Mouse (Mus musculus): ENCODE measurements at regions not wholly inside any gene's neighbourhood (a gene's known extent, or its start where the extent isn't known, plus 50 kb on each side); places are given as distances from the start of the nearest gene placed in this dataset.

DNA sequence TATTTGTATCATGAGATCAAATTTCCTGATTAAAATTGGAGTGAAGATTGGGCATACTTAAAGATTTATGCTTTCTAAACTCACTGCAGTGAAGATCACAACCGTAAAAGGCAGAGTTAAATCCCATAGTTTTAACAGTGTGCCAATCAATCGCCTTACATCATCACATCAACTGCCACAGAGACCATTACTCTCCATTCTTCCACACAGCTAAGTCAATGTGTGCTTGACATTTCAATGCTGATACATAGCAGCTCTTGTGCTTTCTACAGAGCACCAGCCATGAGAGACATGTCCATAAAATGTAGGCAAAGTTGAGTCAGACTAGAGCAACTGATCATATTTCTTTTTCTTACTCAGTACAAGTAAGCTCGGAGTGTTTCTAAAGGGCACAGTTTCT lies 530.9 kb upstream of the Gje1 start:
- H3K9ac ChIP-seq (ENCODE audit: low read depth, low read length): no peak overlapping the region
- no peak overlapping the region for H3K27ac ChIP-seq (ENCODE audit: low read depth, low read length)
- H3K4me2 ChIP-seq (replicated peaks; ENCODE audit: low read depth): no peak overlapping the region
- H3K4me3 ChIP-seq (ENCODE audit: low read depth, low read length): no peak overlapping the region
- TF ChIP-seq CTCF (IDR thresholded peaks at IDR 0.05; ENCODE audit: low read depth): no peak
- no peaks in the 10 kb centered on the region for H3K36me3 ChIP-seq (ENCODE audit: control insufficient read depth, insufficient read depth)
- no peaks in the 10 kb centered on the region for H3K27me3 ChIP-seq (replicated peaks; ENCODE audit: control insufficient read depth, insufficient read depth, low read length)
- WGBS: 90% methylated on average over 3 of the region's 3 CpGs
- no peak for ATAC-seq
- no peaks in the 10 kb centered on the region for H3K9me3 ChIP-seq (ENCODE audit: control insufficient read depth)
- no peaks in the 10 kb centered on the region for H3K4me1 ChIP-seq (replicated peaks; ENCODE audit: control insufficient read depth, insufficient read depth, low read length)

DNA sequence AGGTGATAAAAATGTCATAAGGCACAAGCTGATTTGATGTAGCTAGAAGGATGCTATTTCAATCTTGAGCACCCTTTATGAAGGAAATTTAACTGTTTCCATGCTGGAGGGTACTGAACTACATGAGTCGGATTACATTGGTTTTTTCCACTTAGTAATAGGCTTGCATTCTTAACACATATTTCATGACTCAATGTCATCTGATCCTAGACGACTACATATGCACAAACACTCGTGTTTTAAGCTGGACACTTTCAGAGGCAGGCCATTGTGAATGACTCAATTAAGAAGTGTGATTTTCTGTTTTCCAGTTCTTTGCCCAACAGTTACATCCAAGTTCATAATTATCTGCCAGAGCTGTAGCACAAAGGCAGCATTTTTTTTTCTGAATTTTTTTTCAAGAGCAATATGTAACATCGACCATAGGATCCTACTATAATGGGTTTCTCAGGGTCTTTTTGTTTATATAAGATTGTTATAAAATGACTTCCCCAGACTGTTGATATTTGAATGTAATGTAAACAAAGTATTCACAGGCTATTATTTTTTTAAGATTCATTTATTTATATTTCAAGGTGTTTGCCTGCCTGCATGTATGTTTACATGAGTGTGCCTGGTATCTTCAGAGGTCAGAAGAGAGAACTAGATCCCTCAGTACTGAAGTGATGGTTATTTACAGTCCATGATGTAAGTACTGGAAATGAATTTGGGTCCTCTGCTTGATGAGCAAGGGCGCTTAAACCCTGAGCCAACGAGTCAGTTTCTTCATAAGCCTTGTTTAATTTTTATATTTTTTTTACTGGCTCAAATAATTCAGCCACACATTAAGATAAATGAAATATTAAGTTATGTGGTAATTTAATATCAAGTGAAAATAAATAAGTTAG lies 526.6 kb upstream of the Gje1 start:
- no peak overlapping the region for H3K27ac ChIP-seq (ENCODE audit: low read depth, low read length)
- H3K27me3 ChIP-seq (replicated peaks; ENCODE audit: control insufficient read depth, insufficient read depth, low read length): no peaks in the 10 kb centered on the region
- H3K9ac ChIP-seq (ENCODE audit: low read depth, low read length): no peak overlapping the region
- no peaks in the 10 kb centered on the region for H3K9me3 ChIP-seq (ENCODE audit: control insufficient read depth)
- no peaks in the 10 kb centered on the region for H3K4me1 ChIP-seq (replicated peaks; ENCODE audit: control insufficient read depth, insufficient read depth, low read length)
- H3K4me3 ChIP-seq (ENCODE audit: low read depth, low read length): no peak overlapping the region
- H3K36me3 ChIP-seq (ENCODE audit: control insufficient read depth, insufficient read depth): no peaks in the 10 kb centered on the region
- WGBS: 58% methylated on average over 6 of the region's 6 CpGs
- no peak for TF ChIP-seq CTCF (IDR thresholded peaks at IDR 0.05; ENCODE audit: low read depth)
- no peak for ATAC-seq
- no peak overlapping the region for H3K4me2 ChIP-seq (replicated peaks; ENCODE audit: low read depth)

DNA sequence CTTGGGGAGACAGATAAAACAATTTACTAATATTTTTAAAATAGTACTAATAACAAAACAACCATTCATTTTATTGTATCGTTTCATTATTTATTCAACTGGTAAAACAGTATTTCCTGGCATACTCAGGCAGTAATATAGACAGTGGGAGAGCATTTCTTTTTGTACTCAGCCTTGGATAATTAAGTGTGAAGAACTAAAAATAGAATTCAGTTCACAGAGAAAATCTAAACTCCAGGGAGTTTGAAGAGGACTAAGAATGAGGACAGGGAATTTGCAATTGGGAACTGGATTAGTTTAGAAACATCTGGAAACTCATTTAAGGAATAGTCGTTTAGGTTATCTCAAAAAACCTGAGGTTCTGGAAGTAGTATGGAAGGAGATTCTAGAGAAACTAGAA lies 525.4 kb upstream of the Gje1 start:
- no peak overlapping the region for H3K27ac ChIP-seq (ENCODE audit: low read depth, low read length)
- no peak overlapping the region for H3K4me3 ChIP-seq (ENCODE audit: low read depth, low read length)
- no peaks in the 10 kb centered on the region for H3K9me3 ChIP-seq (ENCODE audit: control insufficient read depth)
- H3K9ac ChIP-seq (ENCODE audit: low read depth, low read length): no peak overlapping the region
- no peaks in the 10 kb centered on the region for H3K36me3 ChIP-seq (ENCODE audit: control insufficient read depth, insufficient read depth)
- no peaks in the 10 kb centered on the region for H3K27me3 ChIP-seq (replicated peaks; ENCODE audit: control insufficient read depth, insufficient read depth, low read length)
- TF ChIP-seq CTCF (IDR thresholded peaks at IDR 0.05; ENCODE audit: low read depth): no peak
- no peak for ATAC-seq
- H3K4me2 ChIP-seq (replicated peaks; ENCODE audit: low read depth): no peak overlapping the region
- H3K4me1 ChIP-seq (replicated peaks; ENCODE audit: control insufficient read depth, insufficient read depth, low read length): no peaks in the 10 kb centered on the region
- WGBS: 51% methylated on average over 2 of the region's 2 CpGs

DNA sequence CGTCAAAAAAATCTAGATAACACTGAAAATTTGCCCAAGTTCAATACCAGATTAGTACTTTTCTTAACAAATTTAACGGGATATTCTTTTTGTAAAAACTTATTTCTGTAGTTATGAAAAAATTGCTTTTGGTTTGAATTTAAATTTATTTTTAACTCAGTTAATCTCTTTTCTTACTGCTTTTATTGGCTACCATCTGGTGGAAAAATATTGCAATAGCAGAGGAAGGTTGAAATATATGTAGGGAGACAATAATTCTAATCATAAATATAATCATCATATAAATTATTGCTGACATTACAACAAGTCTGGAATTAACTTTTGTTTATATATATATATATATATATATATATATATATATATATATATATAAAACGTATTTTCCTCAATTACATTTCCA lies 500.9 kb upstream of the Gje1 start:
- no peaks in the 10 kb centered on the region for H3K27me3 ChIP-seq (replicated peaks; ENCODE audit: control insufficient read depth, insufficient read depth, low read length)
- H3K36me3 ChIP-seq (ENCODE audit: control insufficient read depth, insufficient read depth): no peaks in the 10 kb centered on the region
- ATAC-seq: no peak
- no peak for TF ChIP-seq CTCF (IDR thresholded peaks at IDR 0.05; ENCODE audit: low read depth)
- WGBS: 81% methylated on average over 3 of the region's 3 CpGs
- no peak overlapping the region for H3K4me3 ChIP-seq (ENCODE audit: low read depth, low read length)
- H3K4me2 ChIP-seq (replicated peaks; ENCODE audit: low read depth): no peak overlapping the region
- H3K27ac ChIP-seq (ENCODE audit: low read depth, low read length): no peak overlapping the region
- no peaks in the 10 kb centered on the region for H3K4me1 ChIP-seq (replicated peaks; ENCODE audit: control insufficient read depth, insufficient read depth, low read length)
- no peak overlapping the region for H3K9ac ChIP-seq (ENCODE audit: low read depth, low read length)
- H3K9me3 ChIP-seq (ENCODE audit: control insufficient read depth): no peaks in the 10 kb centered on the region

DNA sequence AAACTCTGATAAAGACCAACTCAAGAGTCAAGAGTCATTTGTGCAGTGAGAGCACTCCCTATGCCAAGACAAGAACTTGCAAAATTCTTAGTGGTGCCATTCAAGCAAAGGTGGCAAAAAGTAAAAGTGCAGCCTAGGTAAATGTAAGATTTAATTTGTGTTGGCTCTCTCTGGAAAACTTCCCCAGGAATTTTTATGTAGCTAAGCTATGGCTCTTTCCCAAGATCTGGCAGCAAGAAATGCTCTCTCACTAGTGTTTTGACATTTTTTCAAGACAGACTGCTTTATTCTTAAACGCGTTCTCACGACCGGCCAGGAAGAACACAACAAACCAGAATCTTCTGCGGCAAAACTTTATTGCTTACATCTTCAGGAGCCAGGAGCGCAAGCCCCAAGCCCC lies 461.6 kb upstream of the Gje1 start:
- no peaks in the 10 kb centered on the region for H3K27me3 ChIP-seq (replicated peaks; ENCODE audit: control insufficient read depth, insufficient read depth, low read length)
- no peak overlapping the region for H3K4me2 ChIP-seq (replicated peaks; ENCODE audit: low read depth)
- H3K4me3 ChIP-seq (ENCODE audit: low read depth, low read length): no peak overlapping the region
- no peaks in the 10 kb centered on the region for H3K4me1 ChIP-seq (replicated peaks; ENCODE audit: control insufficient read depth, insufficient read depth, low read length)
- TF ChIP-seq CTCF (IDR thresholded peaks at IDR 0.05; ENCODE audit: low read depth): no peak
- WGBS: 85% methylated on average over 6 of the region's 6 CpGs
- H3K27ac ChIP-seq (ENCODE audit: low read depth, low read length): no peak overlapping the region
- H3K36me3 ChIP-seq (ENCODE audit: control insufficient read depth, insufficient read depth): no peaks in the 10 kb centered on the region
- no peak overlapping the region for H3K9ac ChIP-seq (ENCODE audit: low read depth, low read length)
- ATAC-seq: no peak
- H3K9me3 ChIP-seq (ENCODE audit: control insufficient read depth): no peaks in the 10 kb centered on the region

DNA sequence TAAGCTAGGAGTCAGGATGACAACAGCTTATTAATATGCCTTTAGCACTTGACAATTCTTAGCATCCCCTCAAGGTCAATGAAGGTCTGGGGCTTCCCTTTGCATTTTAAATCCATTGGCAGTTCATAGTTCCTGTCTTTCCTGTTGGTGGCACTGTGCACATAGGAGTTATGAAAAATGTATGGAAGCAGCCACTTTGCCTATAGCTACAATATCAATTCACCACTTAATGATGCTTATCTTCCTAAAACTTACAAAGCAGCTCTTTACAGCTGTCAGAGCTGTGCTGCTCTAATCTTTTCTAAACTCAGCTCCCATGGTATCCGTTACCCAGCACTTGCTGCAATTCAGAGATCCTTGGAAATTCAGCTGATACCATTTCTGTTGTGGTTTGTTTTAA lies 456.4 kb upstream of the Gje1 start:
- Histone ChIP-seq H3K27ac (ENCODE audit: low read depth, low read length) (no peak overlapping the region), H3K27me3 (replicated peaks; ENCODE audit: control insufficient read depth, insufficient read depth, low read length) (no peaks in the 10 kb centered on the region), H3K4me2 (replicated peaks; ENCODE audit: low read depth) (no peak overlapping the region), H3K4me3 (ENCODE audit: low read depth, low read length) (no peak overlapping the region), H3K9ac (ENCODE audit: low read depth, low read length) (no peak overlapping the region), H3K9me3 (ENCODE audit: control insufficient read depth) (no peaks in the 10 kb centered on the region), H3K4me1 (replicated peaks; ENCODE audit: control insufficient read depth, insufficient read depth, low read length) (no peaks in the 10 kb centered on the region), H3K36me3 (ENCODE audit: control insufficient read depth, insufficient read depth) (no peaks in the 10 kb centered on the region)
- 0 out of 2 replicates have a peak, but pooled peaks have one; percentile 18 for TF ChIP-seq CTCF (IDR thresholded peaks at IDR 0.05; ENCODE audit: low read depth)
- no peak for ATAC-seq
- WGBS: 39% methylated on average over 1 of the region's 1 CpGs

Measured in intestine, postnatal 0 days (tissue).